Mouse (Mus musculus): Measurements from ENCODE around the gene Eef1akmt2. TPM values are rescaled to one million over a fixed set of nuclear protein-coding genes. Genes with fewer than 3 reads are reported as not detected.

The Eef1akmt2 gene
- polyA plus RNA-seq, 1 experiment from 2014 or later: 75.0 TPM

DNA sequence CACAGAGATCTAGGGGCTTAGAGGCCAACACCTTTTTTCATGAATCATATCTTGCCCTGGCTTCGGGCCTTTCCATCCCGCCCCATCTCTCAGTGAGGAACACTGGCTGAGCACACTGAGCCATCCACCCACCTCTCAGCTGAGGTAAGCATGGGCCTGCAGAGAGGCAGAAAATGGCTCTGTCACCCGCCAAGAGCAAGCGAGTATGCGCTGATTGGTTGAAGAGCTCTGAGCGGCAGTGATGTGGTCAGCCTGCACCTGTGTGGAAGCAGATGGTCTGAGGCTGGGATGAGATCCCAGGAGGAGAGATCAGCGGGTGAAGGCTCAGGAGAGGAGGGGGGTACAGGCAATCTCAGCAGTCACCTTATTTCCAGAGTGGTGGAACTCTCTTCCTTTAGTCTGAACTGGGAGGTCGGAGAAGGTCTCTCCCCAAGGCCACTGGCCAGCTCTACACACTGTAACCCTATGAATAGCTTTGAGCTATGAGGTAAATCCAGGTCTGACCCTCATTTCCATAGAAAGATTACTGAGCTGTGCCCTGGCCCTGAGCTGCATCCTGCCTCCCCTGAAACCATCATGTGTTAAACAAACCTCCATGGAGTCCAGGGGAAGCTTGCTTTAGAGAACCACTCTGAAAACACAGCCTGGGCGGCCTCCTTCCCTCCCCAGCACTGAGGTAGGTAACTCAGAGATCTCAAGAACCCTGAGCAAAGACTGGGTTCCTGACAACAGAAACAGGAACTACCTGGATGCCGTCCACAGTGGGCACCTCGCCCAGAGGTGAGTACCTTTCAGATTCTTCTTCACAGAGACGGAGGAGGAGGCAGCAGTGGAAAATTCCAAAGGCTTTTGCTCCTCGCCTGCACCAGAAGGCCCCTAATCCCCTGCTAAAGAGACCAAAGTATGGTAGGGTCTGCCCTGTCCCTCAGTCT is 45.3 kb downstream of the Eef1akmt2 start:
- Histone ChIP-seq H3K9ac (0 out of 2 replicates have a peak overlapping the region, but pooled peaks have one; percentile 9), H3K9me3 (replicated peaks) (no peaks in the 10 kb centered on the region), H3K4me1 (peaks cover 77% of the 10 kb centered on the region), H3K4me2 (replicated peaks) (no peak overlapping the region), H3K36me3 (no peaks in the 10 kb centered on the region), H3K4me3 (no peak overlapping the region), H3K27ac (peak overlapping the region; percentile 83; the same call in 1 of the 2 replicates), H3K27me3 (no peaks in the 10 kb centered on the region)
- ATAC-seq (ENCODE audit: low FRiP score): no peak
- 60% methylated on average over 13 of the region's 13 CpGs for WGBS

GRCm38 (mm10) chr7:132806286-132806685 is 46.2 kb downstream of the Eef1akmt2 start:
- peak overlapping the region; percentile 35; the same call in 1 of the 2 replicates for H3K27ac ChIP-seq
- H3K27me3 ChIP-seq: no peaks in the 10 kb centered on the region
- H3K9ac ChIP-seq: no peak overlapping the region
- 62% methylated on average over 5 of the region's 5 CpGs for WGBS
- no peak overlapping the region for H3K4me2 ChIP-seq (replicated peaks)
- no peaks in the 10 kb centered on the region for H3K9me3 ChIP-seq (replicated peaks)
- no peak for ATAC-seq (ENCODE audit: low FRiP score)
- no peaks in the 10 kb centered on the region for H3K36me3 ChIP-seq
- H3K4me1 ChIP-seq: peaks cover 68% of the 10 kb centered on the region
- no peak overlapping the region for H3K4me3 ChIP-seq

DNA sequence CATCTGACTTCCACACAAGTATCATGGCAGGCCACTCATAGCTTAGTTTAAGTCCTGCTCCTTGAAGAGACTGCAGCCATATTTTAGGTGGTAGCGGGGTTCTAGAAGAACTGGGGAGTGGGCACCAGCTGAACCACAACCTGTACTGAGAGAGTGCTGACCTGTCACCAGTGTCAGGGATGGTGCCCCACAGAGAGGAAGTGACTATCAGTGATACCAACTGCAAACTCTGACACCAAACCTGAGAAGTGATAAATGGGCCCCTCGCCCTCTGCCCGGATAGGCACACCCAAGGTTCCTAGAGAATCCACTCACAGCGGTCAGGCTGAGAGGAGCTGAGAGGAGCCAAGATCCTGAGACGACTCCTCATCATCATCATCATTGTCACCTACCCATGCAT is 47.5 kb downstream of the Eef1akmt2 start:
- H3K4me3 ChIP-seq: no peak overlapping the region
- H3K9ac ChIP-seq: no peak overlapping the region
- H3K9me3 ChIP-seq (replicated peaks): no peaks in the 10 kb centered on the region
- H3K36me3 ChIP-seq: no peaks in the 10 kb centered on the region
- no peak overlapping the region for H3K4me2 ChIP-seq (replicated peaks)
- no peak overlapping the region for H3K27ac ChIP-seq
- ATAC-seq (ENCODE audit: low FRiP score): no peak
- H3K4me1 ChIP-seq: peaks cover 57% of the 10 kb centered on the region
- no peaks in the 10 kb centered on the region for H3K27me3 ChIP-seq
- 83% methylated on average over 5 of the region's 5 CpGs for WGBS

- no peaks in the 10 kb centered on the region for H3K9me3 ChIP-seq (replicated peaks)
- H3K4me1 ChIP-seq: peaks cover 57% of the 10 kb centered on the region
- no peaks in the 10 kb centered on the region for H3K36me3 ChIP-seq
- H3K9ac ChIP-seq: no peak overlapping the region
- H3K27ac ChIP-seq: no peak overlapping the region
- ATAC-seq (ENCODE audit: low FRiP score): no peak
- 83% methylated on average over 7 of the region's 7 CpGs for WGBS
- no peak overlapping the region for H3K4me2 ChIP-seq (replicated peaks)
- no peaks in the 10 kb centered on the region for H3K27me3 ChIP-seq
- H3K4me3 ChIP-seq: no peak overlapping the region
Observed at GRCm38 (mm10) chr7:132804461-132804860, 48.0 kb downstream of the Eef1akmt2 start.

- H3K9ac ChIP-seq: no peak overlapping the region
- WGBS: 79% methylated on average over 3 of the region's 3 CpGs
- no peak for ATAC-seq (ENCODE audit: low FRiP score)
- H3K36me3 ChIP-seq: no peaks in the 10 kb centered on the region
- H3K4me1 ChIP-seq: peaks cover 52% of the 10 kb centered on the region
- H3K27me3 ChIP-seq: no peaks in the 10 kb centered on the region
- no peaks in the 10 kb centered on the region for H3K9me3 ChIP-seq (replicated peaks)
- no peak overlapping the region for H3K4me2 ChIP-seq (replicated peaks)
- no peak overlapping the region for H3K4me3 ChIP-seq
- no peak overlapping the region for H3K27ac ChIP-seq
Observed at GRCm38 (mm10) chr7:132803962-132804361, 48.5 kb downstream of the Eef1akmt2 start.

GRCm38 (mm10) chr7:132803336-132803735 is 49.1 kb downstream of the Eef1akmt2 start:
- WGBS: 68% methylated on average over 2 of the region's 2 CpGs
- H3K9me3 ChIP-seq (replicated peaks): no peaks in the 10 kb centered on the region
- H3K4me1 ChIP-seq: peaks cover 45% of the 10 kb centered on the region
- no peaks in the 10 kb centered on the region for H3K27me3 ChIP-seq
- no peak overlapping the region for H3K4me2 ChIP-seq (replicated peaks)
- no peaks in the 10 kb centered on the region for H3K36me3 ChIP-seq
- H3K9ac ChIP-seq: no peak overlapping the region
- no peak overlapping the region for H3K27ac ChIP-seq
- H3K4me3 ChIP-seq: no peak overlapping the region
- no peak for ATAC-seq (ENCODE audit: low FRiP score)

DNA sequence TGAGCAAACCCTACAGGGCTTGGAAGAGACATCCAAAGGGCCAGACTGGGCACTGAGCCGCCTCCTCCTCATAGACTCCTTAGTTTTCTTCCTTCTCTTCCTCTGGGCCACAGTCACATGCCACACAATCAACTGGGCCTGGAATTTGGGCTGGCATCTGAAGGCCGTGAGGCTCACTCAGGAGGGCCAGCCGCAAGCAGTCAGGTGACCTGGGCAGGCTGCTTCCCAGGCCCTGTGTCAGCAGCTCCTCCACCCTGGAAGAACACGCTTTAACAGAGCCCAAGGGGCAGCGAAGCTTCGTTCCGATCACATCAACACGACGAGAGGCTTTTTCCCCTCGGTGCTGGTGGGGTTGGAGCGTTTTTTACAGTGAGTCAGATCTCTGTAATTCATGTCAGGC is 49.8 kb downstream of the Eef1akmt2 start:
- no peak overlapping the region for H3K27ac ChIP-seq
- no peak for ATAC-seq (ENCODE audit: low FRiP score)
- no peak overlapping the region for H3K4me3 ChIP-seq
- H3K4me2 ChIP-seq (replicated peaks): no peak overlapping the region
- 85% methylated on average over 11 of the region's 11 CpGs for WGBS
- H3K9me3 ChIP-seq (replicated peaks): no peaks in the 10 kb centered on the region
- H3K36me3 ChIP-seq: no peaks in the 10 kb centered on the region
- no peaks in the 10 kb centered on the region for H3K27me3 ChIP-seq
- H3K4me1 ChIP-seq: peaks cover 39% of the 10 kb centered on the region
- H3K9ac ChIP-seq: no peak overlapping the region

DNA sequence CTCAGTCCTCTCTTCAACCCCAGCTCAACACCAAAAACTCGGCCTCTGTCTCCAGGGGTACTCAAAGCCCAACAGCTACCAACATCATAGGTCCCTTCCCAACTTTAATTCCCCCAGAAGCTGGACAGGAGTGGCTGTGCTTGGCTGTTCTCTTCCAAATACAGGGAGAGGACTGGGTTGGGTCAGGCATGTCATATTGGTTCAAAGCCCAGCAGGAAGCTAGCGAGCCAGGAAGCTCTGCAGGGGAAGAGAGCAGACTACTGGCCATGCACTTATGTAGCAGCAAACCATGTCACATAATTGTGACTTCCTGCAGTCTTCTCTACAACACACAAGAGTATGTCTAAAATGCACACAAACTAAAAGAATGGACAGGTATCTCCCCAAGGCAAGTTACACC is 50.4 kb downstream of the Eef1akmt2 start:
- Histone ChIP-seq H3K9me3 (replicated peaks) (no peaks in the 10 kb centered on the region), H3K9ac (no peak overlapping the region), H3K27ac (no peak overlapping the region), H3K4me3 (no peak overlapping the region), H3K36me3 (no peaks in the 10 kb centered on the region), H3K4me1 (peaks cover 33% of the 10 kb centered on the region), H3K27me3 (no peaks in the 10 kb centered on the region), H3K4me2 (replicated peaks) (no peak overlapping the region)
- 84% methylated on average over 2 of the region's 2 CpGs for WGBS
- ATAC-seq (ENCODE audit: low FRiP score): no peak

GRCm38 (mm10) chr7:132801509-132801908 is 51.0 kb downstream of the Eef1akmt2 start:
- Histone ChIP-seq H3K27ac (no peak overlapping the region), H3K9ac (no peak overlapping the region), H3K27me3 (no peaks in the 10 kb centered on the region), H3K4me1 (peaks cover 27% of the 10 kb centered on the region), H3K4me2 (replicated peaks) (no peak overlapping the region), H3K9me3 (replicated peaks) (no peaks in the 10 kb centered on the region), H3K36me3 (no peaks in the 10 kb centered on the region), H3K4me3 (no peak overlapping the region)
- ATAC-seq (ENCODE audit: low FRiP score): no peak
- WGBS: 80% methylated on average over 5 of the region's 5 CpGs

- Histone ChIP-seq H3K27ac (no peak overlapping the region), H3K9ac (no peak overlapping the region), H3K36me3 (no peaks in the 10 kb centered on the region), H3K4me1 (peaks cover 21% of the 10 kb centered on the region), H3K9me3 (replicated peaks) (no peaks in the 10 kb centered on the region), H3K4me3 (no peak overlapping the region), H3K4me2 (replicated peaks) (no peak overlapping the region), H3K27me3 (no peaks in the 10 kb centered on the region)
- WGBS: 89% methylated on average over 10 of the region's 10 CpGs
- no peak for ATAC-seq (ENCODE audit: low FRiP score)
Observed at GRCm38 (mm10) chr7:132800868-132801267, 51.6 kb downstream of the Eef1akmt2 start.

DNA sequence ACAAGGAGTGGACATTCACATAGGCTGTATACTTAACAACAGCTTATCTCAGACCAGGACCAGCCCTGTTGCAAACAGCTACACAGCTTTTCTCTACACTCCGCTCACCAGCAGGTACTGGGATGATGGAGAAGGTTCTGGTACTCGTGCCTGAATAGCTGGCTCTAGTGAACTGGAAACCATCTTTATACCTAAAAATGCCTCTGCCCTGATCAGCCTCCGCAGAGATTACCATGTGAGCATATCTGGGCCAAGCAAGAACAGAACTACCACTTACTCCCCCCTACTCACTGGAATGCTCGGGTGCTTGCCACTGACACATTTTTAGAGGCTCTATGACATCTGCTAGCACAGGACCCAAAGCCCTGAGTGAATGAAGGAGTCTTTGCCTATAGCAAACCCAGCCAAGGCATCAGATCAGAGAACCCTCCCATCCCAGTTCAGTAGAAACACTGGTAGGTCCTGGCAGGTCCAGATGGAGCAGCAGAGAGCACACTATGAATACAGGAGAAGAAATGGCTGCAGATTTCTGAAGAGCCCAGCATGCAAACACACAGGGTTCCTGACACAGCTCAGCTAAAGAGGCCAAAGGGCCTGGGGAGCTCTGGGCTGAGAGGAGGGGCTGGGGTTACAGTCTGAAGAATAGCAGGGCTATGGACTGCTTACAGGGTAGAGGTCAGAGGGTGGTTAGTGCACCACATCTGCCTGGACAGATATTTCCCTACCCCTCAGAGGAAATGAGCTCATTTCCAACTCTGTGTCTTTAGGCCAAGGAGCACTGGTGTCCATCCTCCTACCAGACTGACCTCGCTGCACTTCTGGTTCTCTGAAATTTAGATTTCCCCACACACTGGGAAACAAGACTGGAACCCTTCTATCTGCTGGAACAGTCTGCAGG is 53.1 kb downstream of the Eef1akmt2 start:
- Histone ChIP-seq H3K27ac (no peak overlapping the region), H3K27me3 (no peaks in the 10 kb centered on the region), H3K4me3 (no peak overlapping the region), H3K4me2 (replicated peaks) (no peak overlapping the region), H3K9ac (no peak overlapping the region), H3K4me1 (peaks cover 13% of the 10 kb centered on the region; the same call in 1 of the 2 replicates), H3K9me3 (replicated peaks) (no peaks in the 10 kb centered on the region), H3K36me3 (no peaks in the 10 kb centered on the region)
- WGBS: 82% methylated on average over 5 of the region's 5 CpGs
- no peak for ATAC-seq (ENCODE audit: low FRiP score)

DNA sequence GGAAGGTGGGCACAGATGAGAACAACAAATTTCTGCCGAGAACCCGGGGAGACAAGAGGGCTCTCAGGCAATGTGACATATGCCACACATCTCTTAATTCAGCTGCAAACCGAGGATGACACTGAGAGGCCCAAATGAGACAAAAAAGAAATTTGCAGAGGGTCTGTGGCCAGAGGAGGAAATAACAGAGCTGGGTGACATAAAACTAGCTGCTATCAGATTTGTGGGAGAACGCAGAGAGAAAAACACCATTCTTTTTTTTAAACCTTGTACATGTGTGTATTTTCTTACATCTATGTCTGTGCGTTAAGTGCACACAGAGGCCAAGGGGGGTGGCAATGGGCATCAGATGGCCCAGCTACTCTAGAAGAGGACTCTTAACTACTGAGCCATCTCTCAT is 57.3 kb downstream of the Eef1akmt2 start:
- H3K27me3 ChIP-seq: no peaks in the 10 kb centered on the region
- H3K4me3 ChIP-seq: no peak overlapping the region
- no peak overlapping the region for H3K4me2 ChIP-seq (replicated peaks)
- no peak overlapping the region for H3K27ac ChIP-seq
- no peak overlapping the region for H3K9ac ChIP-seq
- H3K9me3 ChIP-seq (replicated peaks): no peaks in the 10 kb centered on the region
- H3K36me3 ChIP-seq: no peaks in the 10 kb centered on the region
- peaks cover 31% of the 10 kb centered on the region for H3K4me1 ChIP-seq
- ATAC-seq (ENCODE audit: low FRiP score): no peak
- 91% methylated on average over 5 of the region's 5 CpGs for WGBS
